Mouse (Mus musculus) lung, adult 2 months (tissue): ENCODE measurements around the gene Slc10a1.

Experiments used
- CTCF ChIP-seq: fragments of 200-500 bp; IDR thresholded peaks from 2 replicates; pipeline ENCODE4 v1.5.1; 2011; ENCODE audit warnings: mild to moderate bottlenecking, low read length, control low read depth; ENCODE audit not compliant: insufficient read depth
- POLR2A ChIP-seq: fragments of 200-500 bp; IDR thresholded peaks from 2 replicates; pipeline ENCODE4 v1.6.1; 2011; ENCODE audit warnings: low read depth, mild to moderate bottlenecking, control low read depth, low read length, borderline replicate concordance; ENCODE audit errors: extremely low read depth

GRCm38 (mm10) chr12:80943395-80943794, 25.1 kb downstream of the Slc10a1 start:
- TF ChIP-seq POLR2A = no peak
- no peak for TF ChIP-seq CTCF
